Mouse (Mus musculus) liver, adult (tissue): ENCODE measurements at regions not wholly inside any gene's neighbourhood (a gene's known extent, or its start where the extent isn't known, plus 50 kb on each side); places are given as distances from the start of the nearest gene placed in this dataset.

ENCODE experiments used
- GATA4 ChIP-seq: IDR thresholded peaks from 2 replicates; pipeline ENCODE4 v1.6.1; 2014; ENCODE audit warnings: mild to moderate bottlenecking, low read length; ENCODE audit not compliant: insufficient replicate concordance

- TF ChIP-seq GATA4 = no peak
These were observed 100.7 kb upstream of the Chrna7 start for GRCm38 (mm10) chr7:63313096-63313495.

DNA sequence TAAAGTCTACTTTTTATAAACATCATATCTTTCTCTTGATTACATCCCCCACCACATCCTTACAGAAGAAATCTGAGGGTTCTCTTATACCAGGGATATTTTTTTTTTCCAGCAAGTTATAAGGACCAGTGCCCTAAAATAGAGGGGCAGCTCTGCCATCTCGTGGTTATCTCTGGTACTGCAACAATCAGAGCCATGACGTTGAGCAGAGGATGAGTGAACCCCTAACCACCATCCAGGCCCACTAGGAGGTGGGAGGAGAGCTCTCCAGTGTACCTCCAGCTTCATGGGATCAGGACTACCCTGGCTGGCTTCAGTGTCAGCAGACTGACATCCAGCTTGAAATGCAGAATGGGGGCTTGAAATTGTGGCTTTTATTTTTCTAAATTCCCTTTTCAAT lies 107.2 kb upstream of the Chrna7 start:
- no peak for TF ChIP-seq GATA4

GRCm38 (mm10) chr7:63321171-63321570 lies 108.8 kb upstream of the Chrna7 start:
- TF ChIP-seq GATA4 = peak; percentile 39; the same call in 1 of the 2 replicates

- TF ChIP-seq GATA4 = peak; percentile 99
These were observed 109.8 kb upstream of the Chrna7 start for GRCm38 (mm10) chr7:63321951-63322710.

DNA sequence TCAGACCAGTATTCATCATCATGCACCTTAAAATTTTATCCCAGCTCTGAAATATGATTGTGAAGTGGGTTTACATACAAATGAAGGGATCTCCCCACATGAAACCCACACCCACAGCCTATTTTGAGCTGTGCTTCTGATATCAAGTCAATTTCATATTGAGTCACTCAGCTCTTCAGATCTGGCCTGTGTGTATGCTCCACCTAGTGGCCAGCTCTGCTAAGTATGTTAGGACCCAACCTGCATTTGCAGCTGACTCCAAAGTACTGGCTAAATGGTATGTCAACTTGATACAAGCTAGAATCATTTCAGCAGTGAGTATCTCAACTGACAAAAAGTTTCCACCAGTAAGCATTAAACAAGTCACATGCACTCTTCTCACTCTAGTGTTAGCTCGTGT lies 109.4 kb upstream of the Otud7a start:
- TF ChIP-seq GATA4 = no peak

- TF ChIP-seq GATA4 = no peak
These were observed 108.5 kb upstream of the Otud7a start for GRCm38 (mm10) chr7:63336072-63336471.

DNA sequence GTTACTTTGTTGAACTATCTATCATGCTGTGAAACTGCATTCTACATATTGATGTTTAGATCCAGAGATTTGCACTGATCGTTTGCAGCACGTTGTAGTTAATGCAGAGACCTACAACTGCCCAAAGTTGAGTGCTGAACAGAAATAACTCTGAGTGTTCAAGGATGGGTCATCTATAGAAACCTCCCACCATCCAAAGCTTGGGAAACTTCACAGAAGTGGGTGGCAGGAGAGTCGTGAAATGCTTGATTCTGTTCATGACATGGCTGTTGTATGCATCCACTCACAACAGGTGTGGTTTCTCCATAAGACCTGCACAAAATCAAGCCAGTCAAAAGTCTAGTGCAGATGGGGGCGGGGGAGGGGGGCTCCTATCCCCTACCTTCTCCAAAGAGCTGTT lies 102.8 kb upstream of the Otud7a start:
- no peak for TF ChIP-seq GATA4

GRCm38 (mm10) chr7:63345671-63346392 lies 98.7 kb upstream of the Otud7a start:
- TF ChIP-seq GATA4 = no peak

GRCm38 (mm10) chr7:63346393-63346730 lies 98.2 kb upstream of the Otud7a start:
- TF ChIP-seq GATA4 = no peak
